Mouse (Mus musculus): Measurements from ENCODE around the gene Tiam2. TPM values are rescaled to one million over a fixed set of nuclear protein-coding genes. Genes with fewer than 3 reads are reported as not detected.

The Tiam2 gene
- polyA plus RNA-seq, 1 experiment from 2014 or later = 81.3 TPM

- DNase-seq (ENCODE audit: low spot score) = no peak
- WGBS = 56% methylated on average over 9 of the region's 9 CpGs
- ATAC-seq = no peak
- Histone ChIP-seq H3K27ac (ENCODE audit: low read depth, low read length) (no peak overlapping the region), H3K4me2 (ENCODE audit: low read length) (no peak overlapping the region), H3K4me1 (ENCODE audit: control insufficient read depth, insufficient read depth, low read length) (no peaks in the 10 kb centered on the region), H3K9me3 (replicated peaks; ENCODE audit: control insufficient read depth, low read length) (no peaks in the 10 kb centered on the region), H3K4me3 (ENCODE audit: low read depth, low read length) (no peak overlapping the region), H3K9ac (ENCODE audit: low read length) (no peak overlapping the region), H3K36me3 (ENCODE audit: control insufficient read depth, insufficient read depth, low read length) (peaks cover 48% of the 10 kb centered on the region), H3K27me3 (replicated peaks; ENCODE audit: control insufficient read depth, insufficient read depth, low read length) (no peaks in the 10 kb centered on the region)
Observed at GRCm38 (mm10) chr17:3516406-3516805, 190.0 kb downstream of the Tiam2 start.

- Histone ChIP-seq H3K4me2 (ENCODE audit: low read length) (no peak overlapping the region), H3K36me3 (ENCODE audit: control insufficient read depth, insufficient read depth, low read length) (peaks cover 39% of the 10 kb centered on the region), H3K9me3 (replicated peaks; ENCODE audit: control insufficient read depth, low read length) (no peaks in the 10 kb centered on the region), H3K9ac (ENCODE audit: low read length) (no peak overlapping the region), H3K4me1 (ENCODE audit: control insufficient read depth, insufficient read depth, low read length) (no peaks in the 10 kb centered on the region), H3K27ac (ENCODE audit: low read depth, low read length) (no peak overlapping the region), H3K27me3 (replicated peaks; ENCODE audit: control insufficient read depth, insufficient read depth, low read length) (no peaks in the 10 kb centered on the region), H3K4me3 (ENCODE audit: low read depth, low read length) (no peak overlapping the region)
- WGBS = 94% methylated on average over 5 of the region's 5 CpGs
- DNase-seq (ENCODE audit: low spot score) (no peak), ATAC-seq (no peak)
Observed at GRCm38 (mm10) chr17:3520344-3520743, 194.0 kb downstream of the Tiam2 start.

- Histone ChIP-seq H3K9ac (ENCODE audit: low read length) (no peak overlapping the region), H3K4me2 (ENCODE audit: low read length) (no peak overlapping the region), H3K27ac (ENCODE audit: low read depth, low read length) (no peak overlapping the region), H3K4me1 (ENCODE audit: control insufficient read depth, insufficient read depth, low read length) (no peaks in the 10 kb centered on the region), H3K36me3 (ENCODE audit: control insufficient read depth, insufficient read depth, low read length) (0 out of 2 replicates have a peak, but pooled peaks cover 1% of the 10 kb centered on the region), H3K4me3 (ENCODE audit: low read depth, low read length) (no peak overlapping the region), H3K9me3 (replicated peaks; ENCODE audit: control insufficient read depth, low read length) (no peaks in the 10 kb centered on the region), H3K27me3 (replicated peaks; ENCODE audit: control insufficient read depth, insufficient read depth, low read length) (no peaks in the 10 kb centered on the region)
- DNase-seq (ENCODE audit: low spot score) (peak; percentile 68), ATAC-seq (peak; percentile 77)
- 69% methylated on average over 6 of the region's 6 CpGs for WGBS
Observed at GRCm38 (mm10) chr17:3527841-3528471, 201.6 kb downstream of the Tiam2 start.

- no peak overlapping the region for H3K9ac ChIP-seq (ENCODE audit: low read length)
- ATAC-seq (no peak), DNase-seq (ENCODE audit: low spot score) (no peak)
- H3K9me3 ChIP-seq (replicated peaks; ENCODE audit: control insufficient read depth, low read length) = no peaks in the 10 kb centered on the region
- H3K27ac ChIP-seq (ENCODE audit: low read depth, low read length) = no peak overlapping the region
- no peak overlapping the region for H3K4me3 ChIP-seq (ENCODE audit: low read depth, low read length)
- no peaks in the 10 kb centered on the region for H3K4me1 ChIP-seq (ENCODE audit: control insufficient read depth, insufficient read depth, low read length)
- H3K4me2 ChIP-seq (ENCODE audit: low read length) = no peak overlapping the region
- H3K27me3 ChIP-seq (replicated peaks; ENCODE audit: control insufficient read depth, insufficient read depth, low read length) = no peaks in the 10 kb centered on the region
- H3K36me3 ChIP-seq (ENCODE audit: control insufficient read depth, insufficient read depth, low read length) = no peaks in the 10 kb centered on the region
- WGBS = 73% methylated on average over 3 of the region's 3 CpGs
Observed at GRCm38 (mm10) chr17:3529523-3529922, 203.2 kb downstream of the Tiam2 start.

- 63% methylated on average over 7 of the region's 7 CpGs for WGBS
- ATAC-seq = no peak
- no peaks in the 10 kb centered on the region for H3K27me3 ChIP-seq (replicated peaks; ENCODE audit: control insufficient read depth, insufficient read depth, low read length)
Observed at GRCm38 (mm10) chr17:3530549-3530948, 204.2 kb downstream of the Tiam2 start.

GRCm38 (mm10) chr17:3531641-3532040, 205.3 kb downstream of the Tiam2 start:
- Histone ChIP-seq H3K4me1 (ENCODE audit: control insufficient read depth, insufficient read depth, low read length) (no peaks in the 10 kb centered on the region), H3K27ac (ENCODE audit: low read depth, low read length) (no peak overlapping the region), H3K9me3 (replicated peaks; ENCODE audit: control insufficient read depth, low read length) (no peaks in the 10 kb centered on the region), H3K4me3 (ENCODE audit: low read depth, low read length) (no peak overlapping the region), H3K36me3 (ENCODE audit: control insufficient read depth, insufficient read depth, low read length) (no peaks in the 10 kb centered on the region), H3K9ac (ENCODE audit: low read length) (no peak overlapping the region), H3K27me3 (replicated peaks; ENCODE audit: control insufficient read depth, insufficient read depth, low read length) (no peaks in the 10 kb centered on the region), H3K4me2 (ENCODE audit: low read length) (no peak overlapping the region)
- ATAC-seq (no peak), DNase-seq (ENCODE audit: low spot score) (no peak)
- WGBS = 83% methylated on average over 1 of the region's 1 CpGs

More at GRCm38 (mm10) chr17:3530549-3530948, 204.2 kb downstream of the Tiam2 start:
- DNase-seq (ENCODE audit: low spot score) = no peak
- no peaks in the 10 kb centered on the region for H3K4me1 ChIP-seq (ENCODE audit: control insufficient read depth, insufficient read depth, low read length)
- no peaks in the 10 kb centered on the region for H3K36me3 ChIP-seq (ENCODE audit: control insufficient read depth, insufficient read depth, low read length)
- H3K9me3 ChIP-seq (replicated peaks; ENCODE audit: control insufficient read depth, low read length) = no peaks in the 10 kb centered on the region
- no peak overlapping the region for H3K27ac ChIP-seq (ENCODE audit: low read depth, low read length)
- H3K4me2 ChIP-seq (ENCODE audit: low read length) = no peak overlapping the region
- no peak overlapping the region for H3K9ac ChIP-seq (ENCODE audit: low read length)
- no peak overlapping the region for H3K4me3 ChIP-seq (ENCODE audit: low read depth, low read length)

GRCm38 (mm10) chr17:3532254-3532653, 205.9 kb downstream of the Tiam2 start, which contains the start of gene Cldn20:
Gene Cldn20 (plus strand): TSS chr17:3532554.
- no peak within 1 kb of the TSS for H3K27ac ChIP-seq (ENCODE audit: low read depth, low read length)
- H3K4me1 ChIP-seq (ENCODE audit: control insufficient read depth, insufficient read depth, low read length) = no peaks in the 10 kb centered on the region
- 82% methylated on average over 4 of the region's 4 CpGs for WGBS
- no peaks in the 10 kb centered on the region for H3K27me3 ChIP-seq (replicated peaks; ENCODE audit: control insufficient read depth, insufficient read depth, low read length)
- H3K36me3 ChIP-seq (ENCODE audit: control insufficient read depth, insufficient read depth, low read length) = no peaks in the 10 kb centered on the region
- DNase-seq (ENCODE audit: low spot score) (no peak), ATAC-seq (no peak)
- H3K4me2 ChIP-seq (ENCODE audit: low read length) = no peak within 1 kb of the TSS
- no peak within 1 kb of the TSS for H3K9ac ChIP-seq (ENCODE audit: low read length)
- H3K4me3 ChIP-seq (ENCODE audit: low read depth, low read length) = no peak within 1 kb of the TSS
- H3K9me3 ChIP-seq (replicated peaks; ENCODE audit: control insufficient read depth, low read length) = no peaks in the 10 kb centered on the region

GRCm38 (mm10) chr17:3533425-3533824, 207.1 kb downstream of the Tiam2 start:
- DNase-seq (ENCODE audit: low spot score) (peak; percentile 72), ATAC-seq (peak; percentile 63; the same call in 1 of the 2 replicates)
- no peak overlapping the region for H3K27ac ChIP-seq (ENCODE audit: low read depth, low read length)

GRCm38 (mm10) chr17:3540304-3540703, 213.9 kb downstream of the Tiam2 start:
- no peak overlapping the region for H3K9ac ChIP-seq (ENCODE audit: low read length)
- H3K36me3 ChIP-seq (ENCODE audit: control insufficient read depth, insufficient read depth, low read length) = no peaks in the 10 kb centered on the region
- H3K4me1 ChIP-seq (ENCODE audit: control insufficient read depth, insufficient read depth, low read length) = no peaks in the 10 kb centered on the region
- ATAC-seq (no peak), DNase-seq (ENCODE audit: low spot score) (no peak)
- no peaks in the 10 kb centered on the region for H3K27me3 ChIP-seq (replicated peaks; ENCODE audit: control insufficient read depth, insufficient read depth, low read length)
- H3K27ac ChIP-seq (ENCODE audit: low read depth, low read length) = no peak overlapping the region
- no peak overlapping the region for H3K4me2 ChIP-seq (ENCODE audit: low read length)
- no peak overlapping the region for H3K4me3 ChIP-seq (ENCODE audit: low read depth, low read length)
- H3K9me3 ChIP-seq (replicated peaks; ENCODE audit: control insufficient read depth, low read length) = no peaks in the 10 kb centered on the region
- WGBS = 94% methylated on average over 2 of the region's 2 CpGs

More at GRCm38 (mm10) chr17:3533425-3533824, 207.1 kb downstream of the Tiam2 start:
- H3K4me3 ChIP-seq (ENCODE audit: low read depth, low read length) = no peak overlapping the region
- no peak overlapping the region for H3K9ac ChIP-seq (ENCODE audit: low read length)
- H3K27me3 ChIP-seq (replicated peaks; ENCODE audit: control insufficient read depth, insufficient read depth, low read length) = no peaks in the 10 kb centered on the region
- WGBS = 23% methylated on average over 1 of the region's 1 CpGs
- no peak overlapping the region for H3K4me2 ChIP-seq (ENCODE audit: low read length)
- H3K9me3 ChIP-seq (replicated peaks; ENCODE audit: control insufficient read depth, low read length) = no peaks in the 10 kb centered on the region
- no peaks in the 10 kb centered on the region for H3K36me3 ChIP-seq (ENCODE audit: control insufficient read depth, insufficient read depth, low read length)
- H3K4me1 ChIP-seq (ENCODE audit: control insufficient read depth, insufficient read depth, low read length) = no peaks in the 10 kb centered on the region

Measured in forebrain, embryonic 14.5 days (tissue).